Mouse (Mus musculus): Measurements from ENCODE around the gene Gse1.

GRCm38 (mm10) chr8:120616663-120617626 is 388.7 kb downstream of the Gse1 start:
- no peak for TF ChIP-seq CTCF (conservative IDR thresholded peaks at IDR 0.05; ENCODE audit: insufficient read depth, insufficient read length, low read depth, low read length)
- no peak for TF ChIP-seq POLR2A (IDR thresholded peaks at IDR 0.05; ENCODE audit: low read depth, low read length)

Measured in kidney, adult 2 months (tissue).